Mouse (Mus musculus) testis, adult 2 months (tissue): ENCODE results near the gene Tmc3.

Source experiments
- CTCF ChIP-seq: fragments of 200-500 bp; IDR thresholded peaks from 2 replicates; pipeline ENCODE4 v1.5.1; 2012; ENCODE audit warnings: low read depth, mild to moderate bottlenecking, inconsistent platforms, low read length, moderate library complexity; ENCODE audit not compliant: control insufficient read depth, insufficient read depth, insufficient replicate concordance
- POLR2A ChIP-seq: fragments of 200-500 bp; IDR thresholded peaks from 2 replicates; pipeline ENCODE4 v1.6.1; 2012; ENCODE audit warnings: low read depth, mild to moderate bottlenecking, inconsistent platforms, low read length, moderate library complexity; ENCODE audit not compliant: control insufficient read depth

- TF ChIP-seq POLR2A (no peak), CTCF (no peak)
These were observed 42.6 kb downstream of the Tmc3 start for GRCm38 (mm10) chr7:83627369-83627768.
